Mouse (Mus musculus) activated CD4-positive, CD25-positive, alpha-beta regulatory T cell, adult 4 months (primary cell): ENCODE data around the gene Ube2v1. TPM values are rescaled to one million over a fixed set of nuclear protein-coding genes. Genes with fewer than 3 reads are reported as not detected.
"Not testable (repeated sequence)": the region's sequence is repeated elsewhere in the genome, so short reads cannot be mapped to it uniquely, and the experiment has no call there.

ENCODE experiments used
- ATAC-seq: one replicate; pipeline ENCODE4 v1.8.0; 2017
- polyA plus RNA-seq, 2 experiments: library from polyadenylated mRNA; unstranded; fragments of 100-300 nt; shearing (Covaris generic); gene quantifications; one replicate each; pipeline ENCODE4 v1.2.1; 2017

Ube2v1 gene
- polyA plus RNA-seq, 2 experiments from 2014 or later = 308 to 398 TPM

GRCm38 (mm10) chr2:167622352-167622751, 9.5 kb downstream of the Ube2v1 start:
- no peak for ATAC-seq

- peak; percentile 58 for ATAC-seq
These were observed 10.4 kb downstream of the Ube2v1 start for GRCm38 (mm10) chr2:167621255-167622087.

- ATAC-seq = no peak
These were observed 14.4 kb downstream of the Ube2v1 start for GRCm38 (mm10) chr2:167617472-167617871.

- no peak for ATAC-seq
These were observed 14.9 kb downstream of the Ube2v1 start for GRCm38 (mm10) chr2:167617034-167617433.

GRCm38 (mm10) chr2:167613335-167613734, 18.6 kb downstream of the Ube2v1 start:
- ATAC-seq = not testable (repeated sequence)

- ATAC-seq = no peak
These were observed 19.8 kb downstream of the Ube2v1 start for GRCm38 (mm10) chr2:167612122-167612521.

- ATAC-seq = no peak
These were observed 20.6 kb downstream of the Ube2v1 start for GRCm38 (mm10) chr2:167611287-167611686.

GRCm38 (mm10) chr2:167606745-167607123, 25.2 kb downstream of the Ube2v1 start:
- ATAC-seq = no peak

- no peak for ATAC-seq
These were observed 25.8 kb downstream of the Ube2v1 start for GRCm38 (mm10) chr2:167605817-167606744.

- peak; percentile 49 for ATAC-seq
These were observed 26.6 kb downstream of the Ube2v1 start for GRCm38 (mm10) chr2:167605178-167605794.

- no peak for ATAC-seq
These were observed 28.9 kb downstream of the Ube2v1 start for GRCm38 (mm10) chr2:167602978-167603377.

GRCm38 (mm10) chr2:167602364-167602763, 29.5 kb downstream of the Ube2v1 start:
- ATAC-seq = no peak

- ATAC-seq = no peak
These were observed 31.4 kb downstream of the Ube2v1 start for GRCm38 (mm10) chr2:167600481-167600995.

- no peak for ATAC-seq
These were observed 32.0 kb downstream of the Ube2v1 start for GRCm38 (mm10) chr2:167599917-167600316.

- no peak for ATAC-seq
These were observed 32.7 kb downstream of the Ube2v1 start for GRCm38 (mm10) chr2:167599195-167599594.

GRCm38 (mm10) chr2:167597492-167598186, 34.3 kb downstream of the Ube2v1 start:
- ATAC-seq = no peak

- ATAC-seq = no peak
These were observed 35.0 kb downstream of the Ube2v1 start for GRCm38 (mm10) chr2:167596726-167597491.

- no peak for ATAC-seq
These were observed 35.6 kb downstream of the Ube2v1 start for GRCm38 (mm10) chr2:167596262-167596661.

- ATAC-seq = no peak
These were observed 36.1 kb downstream of the Ube2v1 start for GRCm38 (mm10) chr2:167595761-167596171.

GRCm38 (mm10) chr2:167594444-167594934, 37.4 kb downstream of the Ube2v1 start:
- no peak for ATAC-seq
